Mouse (Mus musculus) liver, adult 2 months (tissue): ENCODE measurements around the gene Bok.

ENCODE experiments used
- CTCF ChIP-seq: fragments of 200-500 bp; IDR thresholded peaks from 2 replicates; pipeline ENCODE4 v1.5.1; 2011; ENCODE audit warnings: low read depth, low read length, control low read depth
- POLR2A ChIP-seq: fragments of 200-500 bp; IDR thresholded peaks from 2 replicates; pipeline ENCODE4 v1.6.1; 2011; ENCODE audit warnings: low read length, control low read depth; ENCODE audit not compliant: insufficient read depth; ENCODE audit errors: extremely low read depth

DNA sequence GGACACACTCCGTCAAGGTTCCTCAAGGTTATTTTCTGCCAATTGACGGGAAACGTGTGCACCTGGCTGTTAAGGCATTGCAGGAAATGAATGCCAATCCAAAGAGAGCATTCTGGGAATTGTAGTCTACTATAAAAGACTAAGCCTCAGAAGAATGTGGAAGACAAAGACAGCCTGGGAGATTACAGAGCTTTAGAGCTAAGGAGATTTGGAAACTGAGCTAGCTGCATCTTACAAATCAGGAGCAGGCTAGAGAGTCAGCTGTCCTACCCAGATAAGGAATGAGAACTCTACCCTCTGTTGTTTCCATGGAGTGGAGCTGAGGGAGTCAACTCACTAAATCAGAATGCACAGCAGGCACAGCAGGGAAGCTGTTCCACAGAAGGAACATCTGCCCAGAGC, 46.4 kb downstream of the Bok start:
- TF ChIP-seq CTCF = no peak
- TF ChIP-seq POLR2A = no peak
